Mouse (Mus musculus) lung, postnatal 0 days (tissue): ENCODE measurements around the gene Trappc6b. TPM values are rescaled to one million over a fixed set of nuclear protein-coding genes. Genes with fewer than 3 reads are reported as not detected.
"Not testable (repeated sequence)": the region's sequence is repeated elsewhere in the genome, so short reads cannot be mapped to it uniquely, and the experiment has no call there.

Source experiments
- ATAC-seq: fragments of 200-750 bp; cut with Nextera tagmentation; 2 replicates; pipeline ENCODE4 v1.8.0; 2017; ENCODE audit warnings: moderate library complexity
- DNase-seq: peaks from one replicate; pipeline ENCODE4 v3.0.0-alpha.2; 2016; ENCODE audit warnings: low spot score
- H3K27ac ChIP-seq: fragments of 300-500 bp; sonication (generic); 2 replicates; pipeline ENCODE4 v1.5.1; 2014; ENCODE audit warnings: antibody characterized with exemption, mild to moderate bottlenecking, low read length, mixed read lengths
- H3K27me3 ChIP-seq: fragments of 300-500 bp; sonication (generic); replicated peaks from 2 replicates; pipeline ENCODE4 v1.6.1; 2014; ENCODE audit warnings: low read length, mixed read lengths; ENCODE audit not compliant: insufficient read depth
- H3K36me3 ChIP-seq: fragments of 300-500 bp; sonication (generic); 2 replicates; pipeline ENCODE4 v1.6.1; 2014; ENCODE audit warnings: low read length, mixed read lengths; ENCODE audit not compliant: insufficient read depth
- H3K4me1 ChIP-seq: fragments of 300-500 bp; sonication (generic); 2 replicates; pipeline ENCODE4 v1.6.1; 2014; ENCODE audit warnings: antibody characterized with exemption, low read depth, low read length, mixed read lengths; ENCODE audit not compliant: insufficient read depth
- H3K4me2 ChIP-seq: fragments of 300-500 bp; sonication (generic); replicated peaks from 2 replicates; pipeline ENCODE4 v1.6.1; 2014; ENCODE audit warnings: low read depth, mild to moderate bottlenecking, low read length, moderate library complexity, mixed read lengths
- H3K4me3 ChIP-seq: fragments of 300-500 bp; sonication (generic); 2 replicates; pipeline ENCODE4 v1.5.1; 2014; ENCODE audit warnings: low read depth, low read length
- H3K9ac ChIP-seq: fragments of 300-500 bp; sonication (generic); replicated peaks from 2 replicates; pipeline ENCODE4 v1.6.1; 2014; ENCODE audit warnings: low read depth, mild to moderate bottlenecking
- H3K9me3 ChIP-seq: fragments of 300-500 bp; sonication (generic); 2 replicates; pipeline ENCODE4 v1.6.1; 2016; ENCODE audit warnings: low read length, mixed read lengths
- CTCF ChIP-seq: IDR thresholded peaks from 2 replicates; pipeline ENCODE4 v1.5.1; 2016; ENCODE audit warnings: antibody characterized with exemption, mild to moderate bottlenecking
- EP300 ChIP-seq: IDR thresholded peaks from 2 replicates; pipeline ENCODE4 v1.6.1; 2016; ENCODE audit warnings: antibody characterized with exemption, mild to moderate bottlenecking, control low read depth
- WGBS: fragments of 180-500 bp; shearing (Covaris S2); extraction: QIAGEN DNeasy Blood & Tissue Kit; methylation state at CpG from one replicate; pipeline ENCODE4 v1.1.7; 2014; 5-methylcytosine and 5-hydroxymethylcytosine counted together
- polyA plus RNA-seq: library from polyadenylated mRNA; unstranded; fragments of >200 nt; fragmentation: Nextera tagmentation; extraction: Ambion mirVana; gene quantifications from 2 replicates; pipeline ENCODE4 v1.2.1, GENCODE M21; 2015

Gene Trappc6b
- polyA plus RNA-seq, 1 experiment from 2014 or later, result 139 TPM

GRCm38 (mm10) chr12:59060322-59060721, 950 bp downstream of the Trappc6b start:
- peak overlapping the region; percentile 61 for H3K4me2 ChIP-seq
- TF ChIP-seq CTCF (no peak), EP300 (no peak)
- H3K4me3 ChIP-seq, result peak overlapping the region; percentile 70
- H3K9me3 ChIP-seq, result no peaks in the 10 kb centered on the region
- H3K27ac ChIP-seq, result peak overlapping the region; percentile 96
- DNase-seq, result peak; percentile 14
- 38% methylated on average over 4 of the region's 4 CpGs for WGBS
- peaks cover 3% of the 10 kb centered on the region; the same call in 1 of the 2 replicates for H3K4me1 ChIP-seq
- no peak for ATAC-seq
- H3K36me3 ChIP-seq, result peaks cover 4% of the 10 kb centered on the region; the same call in 1 of the 2 replicates
- H3K9ac ChIP-seq, result peak overlapping the region; percentile 87
- no peaks in the 10 kb centered on the region for H3K27me3 ChIP-seq

GRCm38 (mm10) chr12:59058242-59058641, 3.0 kb downstream of the Trappc6b start:
- DNase-seq, H3K9me3 ChIP-seq, H3K27ac ChIP-seq, H3K9ac ChIP-seq, H3K36me3 ChIP-seq, H3K27me3 ChIP-seq, H3K4me1 ChIP-seq, ATAC-seq, H3K4me3 ChIP-seq, H3K4me2 ChIP-seq: not testable (repeated sequence)
- WGBS, result 88% methylated on average over 5 of the region's 5 CpGs

- Histone ChIP-seq H3K4me3 (no peak overlapping the region), H3K27ac (no peak overlapping the region), H3K4me1 (peaks cover 3% of the 10 kb centered on the region; the same call in 1 of the 2 replicates), H3K36me3 (peaks cover 8% of the 10 kb centered on the region; the same call in 1 of the 2 replicates), H3K9me3 (no peaks in the 10 kb centered on the region), H3K4me2 (no peak overlapping the region), H3K9ac (no peak overlapping the region), H3K27me3 (no peaks in the 10 kb centered on the region)
- DNase-seq, result no peak
- no peak for ATAC-seq
- 96% methylated on average over 11 of the region's 11 CpGs for WGBS
- TF ChIP-seq CTCF, result no peak
- no peak for TF ChIP-seq EP300
Measured at GRCm38 (mm10) chr12:59056222-59056621, 5.0 kb downstream of the Trappc6b start.

GRCm38 (mm10) chr12:59055196-59055850, 5.9 kb downstream of the Trappc6b start:
- no peak for ATAC-seq
- H3K27ac ChIP-seq, result no peak overlapping the region

GRCm38 (mm10) chr12:59053976-59054375, 7.3 kb downstream of the Trappc6b start:
- Histone ChIP-seq H3K27me3 (no peaks in the 10 kb centered on the region), H3K4me3 (no peak overlapping the region), H3K36me3 (peaks cover 11% of the 10 kb centered on the region), H3K27ac (no peak overlapping the region), H3K4me1 (no peaks in the 10 kb centered on the region), H3K9me3 (no peaks in the 10 kb centered on the region), H3K4me2 (no peak overlapping the region), H3K9ac (no peak overlapping the region)
- TF ChIP-seq EP300 (no peak), CTCF (no peak)
- no peak for DNase-seq
- ATAC-seq, result no peak

More at GRCm38 (mm10) chr12:59055196-59055850, 5.9 kb downstream of the Trappc6b start:
- Histone ChIP-seq H3K4me2 (no peak overlapping the region), H3K27me3 (no peaks in the 10 kb centered on the region), H3K9me3 (no peaks in the 10 kb centered on the region), H3K4me1 (peaks cover 3% of the 10 kb centered on the region; the same call in 1 of the 2 replicates), H3K36me3 (peaks cover 8% of the 10 kb centered on the region; the same call in 1 of the 2 replicates), H3K9ac (no peak overlapping the region), H3K4me3 (no peak overlapping the region)
- no peak for DNase-seq
- WGBS, result 60% methylated on average over 4 of the region's 4 CpGs
- TF ChIP-seq EP300 (no peak), CTCF (no peak)

GRCm38 (mm10) chr12:59053166-59053565, 8.1 kb downstream of the Trappc6b start:
- Histone ChIP-seq H3K4me3 (no peak overlapping the region), H3K4me2 (no peak overlapping the region), H3K4me1 (no peaks in the 10 kb centered on the region), H3K9me3 (no peaks in the 10 kb centered on the region), H3K9ac (no peak overlapping the region), H3K27ac (no peak overlapping the region), H3K27me3 (no peaks in the 10 kb centered on the region), H3K36me3 (peaks cover 11% of the 10 kb centered on the region)
- 87% methylated on average over 5 of the region's 5 CpGs for WGBS
- TF ChIP-seq EP300, result no peak
- TF ChIP-seq CTCF, result no peak
- DNase-seq (no peak), ATAC-seq (no peak)
